Mouse (Mus musculus) midbrain, postnatal 0 days (tissue): ENCODE data around the gene Acoxl. TPM values are rescaled to one million over a fixed set of nuclear protein-coding genes. Genes with fewer than 3 reads are reported as not detected.

Experiments
- ATAC-seq: fragments of 200-750 bp; cut with Nextera tagmentation; 2 replicates; pipeline ENCODE4 v1.8.0; 2017; ENCODE audit warnings: moderate number of reproducible peaks, mild to moderate bottlenecking, moderate TSS enrichment, moderate library complexity; ENCODE audit not compliant: low FRiP score
- DNase-seq: peaks from one replicate; pipeline ENCODE4 v3.0.0-alpha.2; 2015; ENCODE audit warnings: low spot score
- H3K27ac ChIP-seq: fragments of 300-500 bp; sonication (generic); 2 replicates; pipeline ENCODE4 v1.5.1; 2014; ENCODE audit warnings: low read depth, mild to moderate bottlenecking, low read length, mixed read lengths
- H3K27me3 ChIP-seq: fragments of 300-500 bp; sonication (generic); 2 replicates; pipeline ENCODE4 v1.6.1; 2014; ENCODE audit warnings: low read length, control low read depth, mixed read lengths; ENCODE audit not compliant: insufficient read depth
- H3K36me3 ChIP-seq: fragments of 300-500 bp; sonication (generic); 2 replicates; pipeline ENCODE4 v1.6.1; 2014; ENCODE audit warnings: low read length, control low read depth, mixed read lengths; ENCODE audit not compliant: insufficient read depth
- H3K4me1 ChIP-seq: fragments of 300-500 bp; sonication (generic); 2 replicates; pipeline ENCODE4 v1.6.1; 2014; ENCODE audit warnings: mild to moderate bottlenecking, control low read depth, antibody characterized with exemption, low read length, mixed read lengths; ENCODE audit not compliant: insufficient read depth
- H3K4me2 ChIP-seq: fragments of 300-500 bp; sonication (generic); 2 replicates; pipeline ENCODE4 v1.6.1; 2014; ENCODE audit warnings: low read depth, mild to moderate bottlenecking, low read length, mixed read lengths; ENCODE audit not compliant: poor library complexity, severe bottlenecking
- H3K4me3 ChIP-seq: fragments of 300-500 bp; sonication (generic); 2 replicates; pipeline ENCODE4 v1.5.1; 2014; ENCODE audit warnings: low read depth, mild to moderate bottlenecking, low read length, moderate library complexity
- H3K9ac ChIP-seq: fragments of 300-500 bp; sonication (generic); replicated peaks from 2 replicates; pipeline ENCODE4 v1.6.1; 2014; ENCODE audit warnings: mild to moderate bottlenecking, low read length, moderate library complexity, mixed read lengths; ENCODE audit not compliant: poor library complexity, severe bottlenecking
- H3K9me3 ChIP-seq: fragments of 300-500 bp; sonication (generic); 2 replicates; pipeline ENCODE4 v1.6.1; 2016; ENCODE audit warnings: low read length, control low read depth
- CTCF ChIP-seq: IDR thresholded peaks from 2 replicates; pipeline ENCODE4 v1.5.1; 2016; ENCODE audit warnings: antibody characterized with exemption, mild to moderate bottlenecking
- whole genome bisulfite sequencing: fragments of 180-500 bp; shearing (Covaris S2); extraction: QIAGEN DNeasy Blood & Tissue Kit; methylation state at CpG from one replicate; pipeline ENCODE4 v1.1.7; 2014; 5-methylcytosine and 5-hydroxymethylcytosine counted together
- polyA plus RNA-seq: library from polyadenylated mRNA; unstranded; fragments of >200 nt; fragmentation: Nextera tagmentation; extraction: Ambion mirVana; gene quantifications from 2 replicates; pipeline ENCODE4 v1.2.1, GENCODE M21; 2015
- total RNA-seq: library from RNA; depleted of rRNA; stranded (reverse); fragments of >200 nt; gene quantifications from 2 replicates; pipeline ENCODE4 v1.2.3, GENCODE M21; 2014

Gene Acoxl
- total and polyA plus RNA-seq, 2 experiments from 2014 or later: 0.05 to 0.12 TPM

DNA sequence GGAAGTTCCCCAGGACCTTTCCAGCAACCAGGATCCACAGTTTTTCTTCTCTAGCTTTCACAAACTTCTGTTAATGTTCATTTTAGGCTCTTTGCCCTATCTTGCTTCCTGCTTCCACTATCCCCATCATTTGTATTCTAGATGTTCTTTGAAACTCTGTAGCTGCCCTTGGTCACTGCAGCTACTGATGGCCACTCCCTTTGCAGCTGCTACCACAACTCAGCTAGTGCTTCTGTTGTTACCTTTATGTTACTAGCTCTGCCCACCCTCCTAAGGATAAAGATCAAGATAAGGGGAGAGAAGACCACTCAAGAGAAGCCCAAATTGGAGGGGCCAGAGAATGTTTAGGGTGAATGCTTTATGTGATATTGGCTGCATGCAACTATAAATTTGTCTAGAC is 7.3 kb downstream of the Acoxl start:
- Histone ChIP-seq H3K36me3 (no peaks in the 10 kb centered on the region), H3K9me3 (no peaks in the 10 kb centered on the region), H3K4me3 (no peak overlapping the region), H3K4me2 (no peak overlapping the region), H3K4me1 (no peaks in the 10 kb centered on the region), H3K27me3 (no peaks in the 10 kb centered on the region), H3K27ac (no peak overlapping the region), H3K9ac (no peak overlapping the region)
- DNase-seq (no peak), ATAC-seq (no peak)
- no peak for TF ChIP-seq CTCF

DNA sequence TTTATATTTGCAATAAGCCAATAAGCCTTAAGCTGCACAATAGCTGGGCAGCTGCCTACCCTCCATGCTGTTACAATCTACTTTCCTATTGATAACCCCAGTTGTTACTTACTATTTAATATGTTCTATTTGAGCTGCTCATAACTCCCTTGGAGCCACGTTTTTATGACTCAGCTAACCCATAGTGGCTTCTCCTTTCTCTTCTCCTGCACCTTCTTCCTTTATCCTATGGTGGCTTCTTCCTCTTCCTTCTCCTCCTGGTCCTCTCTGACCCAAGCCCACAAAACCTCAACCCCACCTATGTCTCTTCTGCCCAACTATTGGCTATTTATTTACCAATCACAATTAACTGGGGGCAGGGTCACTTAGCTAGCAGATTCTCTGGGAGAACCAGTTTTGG is 7.9 kb downstream of the Acoxl start:
- Histone ChIP-seq H3K27me3 (no peaks in the 10 kb centered on the region), H3K4me1 (no peaks in the 10 kb centered on the region), H3K27ac (no peak overlapping the region), H3K9ac (no peak overlapping the region), H3K4me2 (no peak overlapping the region), H3K36me3 (no peaks in the 10 kb centered on the region), H3K9me3 (no peaks in the 10 kb centered on the region), H3K4me3 (no peak overlapping the region)
- WGBS: 29% methylated on average over 1 of the region's 1 CpGs
- TF ChIP-seq CTCF: no peak
- DNase-seq (no peak), ATAC-seq (no peak)

DNA sequence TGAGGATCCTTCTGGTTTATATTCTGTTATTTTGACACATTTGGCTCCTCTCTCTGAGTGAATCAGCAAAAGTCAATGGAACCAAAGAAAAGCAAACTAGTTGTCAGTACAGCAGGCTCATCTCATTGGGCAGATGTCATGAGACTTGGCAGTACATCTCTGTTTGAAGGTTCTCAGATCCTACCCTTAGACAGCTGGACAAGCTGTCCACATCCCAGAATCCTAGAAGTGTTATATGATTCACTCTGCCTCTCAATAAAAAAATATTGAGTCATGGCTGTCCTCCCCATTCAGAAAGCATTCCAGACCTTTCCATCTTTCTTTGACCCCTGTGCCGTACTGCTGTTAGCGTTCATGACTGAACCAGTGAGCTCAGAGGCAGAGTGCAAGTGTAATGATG is 11.7 kb downstream of the Acoxl start:
- Histone ChIP-seq H3K27me3 (no peaks in the 10 kb centered on the region), H3K4me1 (no peaks in the 10 kb centered on the region), H3K27ac (no peak overlapping the region), H3K36me3 (no peaks in the 10 kb centered on the region), H3K4me2 (no peak overlapping the region), H3K4me3 (no peak overlapping the region), H3K9ac (no peak overlapping the region), H3K9me3 (no peaks in the 10 kb centered on the region)
- ATAC-seq: no peak
- DNase-seq: no peak
- WGBS: 91% methylated on average over 2 of the region's 2 CpGs
- no peak for TF ChIP-seq CTCF

DNA sequence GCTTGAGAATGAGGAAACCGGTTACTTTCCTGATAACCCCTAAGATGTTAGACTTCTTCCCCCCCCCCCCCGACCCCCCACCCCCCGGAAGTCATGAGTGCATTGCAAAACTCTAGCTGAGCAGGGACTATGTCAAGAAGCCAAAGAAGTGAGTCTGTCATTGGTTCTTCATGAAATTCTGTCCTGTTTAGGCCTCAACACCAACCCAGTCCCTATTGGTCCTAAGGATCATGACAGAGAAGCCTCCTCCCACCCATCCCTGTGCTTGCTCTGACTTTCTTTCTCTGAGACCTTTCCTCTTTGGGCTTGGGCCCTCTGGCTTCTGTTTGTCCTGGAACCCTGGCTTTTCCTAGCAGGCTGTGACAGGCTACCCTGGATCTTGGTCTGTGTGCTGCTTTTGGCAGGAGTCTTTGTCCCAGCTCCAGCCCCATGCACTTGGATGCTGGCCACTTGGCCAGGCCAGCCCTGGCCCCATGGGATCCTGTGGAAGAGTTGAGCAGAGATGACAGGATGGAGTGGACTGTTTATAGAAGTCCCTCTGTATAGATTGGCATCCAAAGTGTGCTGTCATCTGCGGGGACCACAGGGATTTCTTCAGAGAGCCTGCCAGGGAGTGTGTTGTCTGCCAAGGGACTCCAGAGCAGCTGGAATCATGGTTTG is 15.8 kb downstream of the Acoxl start:
- DNase-seq (peak; percentile 88), ATAC-seq (peak; percentile 88)
- 76% methylated on average over 2 of the region's 4 CpGs for WGBS
- no peak overlapping the region for H3K4me3 ChIP-seq
- H3K27ac ChIP-seq: no peak overlapping the region
- H3K36me3 ChIP-seq: no peaks in the 10 kb centered on the region
- H3K4me1 ChIP-seq: no peaks in the 10 kb centered on the region
- H3K9me3 ChIP-seq: no peaks in the 10 kb centered on the region
- no peak overlapping the region for H3K4me2 ChIP-seq
- H3K27me3 ChIP-seq: no peaks in the 10 kb centered on the region
- no peak for TF ChIP-seq CTCF
- H3K9ac ChIP-seq: no peak overlapping the region

DNA sequence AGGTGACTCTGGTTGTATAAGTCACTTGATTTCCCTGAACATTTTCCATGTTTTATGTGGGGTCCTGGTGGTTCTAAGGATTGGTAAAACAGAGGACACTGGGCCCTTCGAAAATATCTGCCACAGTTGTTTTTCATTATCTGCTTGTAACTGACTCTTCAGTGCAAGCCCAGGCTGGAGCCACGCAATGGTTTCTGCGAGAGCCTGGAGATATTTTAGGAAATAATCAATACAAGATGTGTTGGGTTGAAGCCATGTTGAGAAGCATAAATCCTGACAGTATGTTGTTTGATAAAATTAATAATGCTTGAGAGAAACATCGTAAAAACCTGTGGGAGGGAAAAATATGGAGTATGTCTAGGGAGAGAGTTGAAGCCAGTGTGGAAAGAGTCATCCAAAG is 25.7 kb downstream of the Acoxl start:
- no peaks in the 10 kb centered on the region for H3K36me3 ChIP-seq
- no peaks in the 10 kb centered on the region for H3K27me3 ChIP-seq
- no peaks in the 10 kb centered on the region for H3K9me3 ChIP-seq
- ATAC-seq (no peak), DNase-seq (no peak)
- H3K4me3 ChIP-seq: no peak overlapping the region
- WGBS: 80% methylated on average over 4 of the region's 4 CpGs
- no peak overlapping the region for H3K9ac ChIP-seq
- no peaks in the 10 kb centered on the region for H3K4me1 ChIP-seq
- no peak for TF ChIP-seq CTCF
- no peak overlapping the region for H3K27ac ChIP-seq
- no peak overlapping the region for H3K4me2 ChIP-seq

DNA sequence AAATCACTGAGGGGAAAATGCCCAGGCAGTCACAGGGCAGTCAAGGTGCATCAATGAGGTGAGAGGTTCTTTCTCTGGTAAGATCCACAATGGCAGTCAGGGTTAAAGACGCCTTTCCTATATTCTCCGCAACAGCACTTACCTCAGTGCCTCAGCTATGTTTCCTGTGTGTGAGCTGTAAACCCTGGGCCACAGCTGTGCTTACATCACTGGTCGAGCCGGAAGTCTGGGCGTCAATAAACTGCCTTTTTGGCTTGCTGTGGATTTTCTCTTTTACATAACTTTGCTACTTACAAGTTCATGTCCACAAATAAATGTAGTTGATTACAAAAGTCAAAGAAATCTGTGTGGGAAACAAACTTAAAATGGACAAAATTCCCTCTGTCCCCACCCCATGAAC is 42.4 kb downstream of the Acoxl start:
- Histone ChIP-seq H3K27me3 (no peaks in the 10 kb centered on the region), H3K9ac (no peak overlapping the region), H3K4me1 (no peaks in the 10 kb centered on the region), H3K4me2 (no peak overlapping the region), H3K27ac (no peak overlapping the region), H3K4me3 (no peak overlapping the region), H3K36me3 (no peaks in the 10 kb centered on the region), H3K9me3 (no peaks in the 10 kb centered on the region)
- no peak for TF ChIP-seq CTCF
- WGBS: 85% methylated on average over 5 of the region's 5 CpGs
- no peak for DNase-seq
- no peak for ATAC-seq
